Mouse (Mus musculus): ENCODE results near the gene Sdc3. TPM values are rescaled to one million over a fixed set of nuclear protein-coding genes. Genes with fewer than 3 reads are reported as not detected.

Sdc3 gene
- polyA plus RNA-seq, 1 experiment from 2014 or later: 10.8 TPM

- H3K27ac ChIP-seq (ENCODE audit: low read depth, low read length): no peak overlapping the region
- H3K4me1 ChIP-seq (replicated peaks; ENCODE audit: control insufficient read depth, insufficient read depth, low read length): no peaks in the 10 kb centered on the region
- H3K9me3 ChIP-seq (ENCODE audit: control insufficient read depth): no peaks in the 10 kb centered on the region
- no peak for ATAC-seq
- H3K36me3 ChIP-seq (ENCODE audit: control insufficient read depth, insufficient read depth): peaks cover 84% of the 10 kb centered on the region
- no peak overlapping the region for H3K4me2 ChIP-seq (replicated peaks; ENCODE audit: low read depth)
- H3K9ac ChIP-seq (ENCODE audit: low read depth, low read length): no peak overlapping the region
- no peaks in the 10 kb centered on the region for H3K27me3 ChIP-seq (replicated peaks; ENCODE audit: control insufficient read depth, insufficient read depth, low read length)
- 60% methylated on average over 5 of the region's 5 CpGs for WGBS
- no peak for TF ChIP-seq CTCF (IDR thresholded peaks at IDR 0.05; ENCODE audit: low read depth)
- H3K4me3 ChIP-seq (ENCODE audit: low read depth, low read length): no peak overlapping the region
Observed at GRCm38 (mm10) chr4:130753755-130754154, 38.6 kb upstream of the Sdc3 start.

- WGBS: 65% methylated on average over 2 of the region's 2 CpGs
- peaks cover 83% of the 10 kb centered on the region for H3K36me3 ChIP-seq (ENCODE audit: control insufficient read depth, insufficient read depth)
Observed at GRCm38 (mm10) chr4:130754776-130755175, 37.6 kb upstream of the Sdc3 start.

DNA sequence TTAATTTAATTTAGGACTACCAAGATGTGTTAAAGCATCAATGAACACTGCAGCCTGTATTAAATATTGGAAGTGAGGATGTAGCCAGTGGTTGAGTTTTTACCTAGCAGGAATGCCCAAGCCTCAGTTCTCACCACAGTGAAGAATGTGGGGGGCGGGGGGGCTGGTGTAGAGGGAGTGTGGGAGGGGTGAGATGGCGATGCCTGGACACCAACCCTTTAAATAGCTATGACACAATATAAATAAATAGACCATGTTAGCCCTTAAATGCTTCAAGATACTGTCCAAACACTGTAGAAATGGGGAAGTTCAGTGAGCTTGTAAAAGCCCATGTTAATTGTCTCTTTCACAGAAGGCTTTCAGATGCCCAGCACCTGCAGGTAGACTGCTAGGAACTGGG is 32.5 kb upstream of the Sdc3 start:
- Histone ChIP-seq H3K27ac (ENCODE audit: low read depth, low read length) (no peak overlapping the region), H3K9ac (ENCODE audit: low read depth, low read length) (no peak overlapping the region), H3K4me3 (ENCODE audit: low read depth, low read length) (no peak overlapping the region), H3K4me1 (replicated peaks; ENCODE audit: control insufficient read depth, insufficient read depth, low read length) (no peaks in the 10 kb centered on the region), H3K4me2 (replicated peaks; ENCODE audit: low read depth) (no peak overlapping the region), H3K27me3 (replicated peaks; ENCODE audit: control insufficient read depth, insufficient read depth, low read length) (no peaks in the 10 kb centered on the region), H3K9me3 (ENCODE audit: control insufficient read depth) (no peaks in the 10 kb centered on the region), H3K36me3 (ENCODE audit: control insufficient read depth, insufficient read depth) (peaks cover 59% of the 10 kb centered on the region)
- 74% methylated on average over 2 of the region's 2 CpGs for WGBS
- no peak for TF ChIP-seq CTCF (IDR thresholded peaks at IDR 0.05; ENCODE audit: low read depth)
- ATAC-seq: no peak

More at GRCm38 (mm10) chr4:130754776-130755175, 37.6 kb upstream of the Sdc3 start:
- no peak for TF ChIP-seq CTCF (IDR thresholded peaks at IDR 0.05; ENCODE audit: low read depth)
- Histone ChIP-seq H3K4me3 (ENCODE audit: low read depth, low read length) (no peak overlapping the region), H3K27ac (ENCODE audit: low read depth, low read length) (no peak overlapping the region), H3K9me3 (ENCODE audit: control insufficient read depth) (no peaks in the 10 kb centered on the region), H3K4me2 (replicated peaks; ENCODE audit: low read depth) (no peak overlapping the region), H3K9ac (ENCODE audit: low read depth, low read length) (no peak overlapping the region), H3K27me3 (replicated peaks; ENCODE audit: control insufficient read depth, insufficient read depth, low read length) (no peaks in the 10 kb centered on the region), H3K4me1 (replicated peaks; ENCODE audit: control insufficient read depth, insufficient read depth, low read length) (no peaks in the 10 kb centered on the region)
- ATAC-seq: no peak

GRCm38 (mm10) chr4:130761809-130762208 is 30.5 kb upstream of the Sdc3 start:
- no peak for ATAC-seq
- H3K9ac ChIP-seq (ENCODE audit: low read depth, low read length): no peak overlapping the region
- H3K27ac ChIP-seq (ENCODE audit: low read depth, low read length): no peak overlapping the region
- H3K4me1 ChIP-seq (replicated peaks; ENCODE audit: control insufficient read depth, insufficient read depth, low read length): no peaks in the 10 kb centered on the region
- H3K4me2 ChIP-seq (replicated peaks; ENCODE audit: low read depth): no peak overlapping the region
- peaks cover 62% of the 10 kb centered on the region for H3K36me3 ChIP-seq (ENCODE audit: control insufficient read depth, insufficient read depth)
- H3K4me3 ChIP-seq (ENCODE audit: low read depth, low read length): no peak overlapping the region
- 62% methylated on average over 5 of the region's 5 CpGs for WGBS
- no peaks in the 10 kb centered on the region for H3K9me3 ChIP-seq (ENCODE audit: control insufficient read depth)
- no peak for TF ChIP-seq CTCF (IDR thresholded peaks at IDR 0.05; ENCODE audit: low read depth)
- no peaks in the 10 kb centered on the region for H3K27me3 ChIP-seq (replicated peaks; ENCODE audit: control insufficient read depth, insufficient read depth, low read length)

DNA sequence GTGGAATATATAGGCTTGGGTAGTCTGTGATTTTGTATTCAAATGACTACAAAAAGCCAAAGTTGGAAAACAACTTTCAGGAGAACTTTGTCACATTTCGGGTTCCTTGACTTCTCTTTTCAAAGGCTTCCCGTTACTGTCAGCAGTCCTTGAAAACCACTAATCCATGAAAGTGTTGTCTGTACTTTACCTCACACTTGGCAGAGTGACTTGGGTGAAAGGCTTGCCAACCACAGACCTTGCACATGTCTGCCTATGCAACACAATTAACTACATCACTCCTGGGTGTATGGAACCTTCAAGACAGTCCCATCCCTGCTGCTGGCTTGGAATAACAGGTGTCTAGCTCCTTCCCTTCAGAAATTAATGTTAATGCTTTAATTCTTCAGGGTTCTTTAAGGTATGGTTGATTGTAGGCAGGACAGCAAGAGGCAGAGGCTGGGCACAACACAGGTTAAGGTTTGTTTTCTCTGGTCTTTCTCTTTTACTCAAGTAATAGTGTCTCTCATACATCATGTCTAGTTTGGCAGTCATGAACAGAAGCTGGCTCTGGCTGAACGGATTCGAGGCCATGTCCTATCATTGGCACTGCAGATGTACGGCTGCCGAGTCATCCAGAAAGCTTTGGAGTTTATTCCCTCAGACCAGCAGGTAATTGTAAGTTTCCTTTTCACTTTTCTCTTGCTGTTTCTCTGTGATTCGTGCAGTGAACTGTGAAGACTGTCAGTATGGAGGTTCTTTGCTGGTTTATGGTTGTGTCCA is 26.8 kb upstream of the Sdc3 start:
- Histone ChIP-seq H3K4me2 (replicated peaks; ENCODE audit: low read depth) (no peak overlapping the region), H3K36me3 (ENCODE audit: control insufficient read depth, insufficient read depth) (peaks cover 69% of the 10 kb centered on the region), H3K27ac (ENCODE audit: low read depth, low read length) (no peak overlapping the region), H3K9ac (ENCODE audit: low read depth, low read length) (no peak overlapping the region), H3K9me3 (ENCODE audit: control insufficient read depth) (no peaks in the 10 kb centered on the region), H3K4me3 (ENCODE audit: low read depth, low read length) (no peak overlapping the region), H3K4me1 (replicated peaks; ENCODE audit: control insufficient read depth, insufficient read depth, low read length) (no peaks in the 10 kb centered on the region), H3K27me3 (replicated peaks; ENCODE audit: control insufficient read depth, insufficient read depth, low read length) (no peaks in the 10 kb centered on the region)
- WGBS: 89% methylated on average over 7 of the region's 7 CpGs
- no peak for ATAC-seq
- TF ChIP-seq CTCF (IDR thresholded peaks at IDR 0.05; ENCODE audit: low read depth): no peak

DNA sequence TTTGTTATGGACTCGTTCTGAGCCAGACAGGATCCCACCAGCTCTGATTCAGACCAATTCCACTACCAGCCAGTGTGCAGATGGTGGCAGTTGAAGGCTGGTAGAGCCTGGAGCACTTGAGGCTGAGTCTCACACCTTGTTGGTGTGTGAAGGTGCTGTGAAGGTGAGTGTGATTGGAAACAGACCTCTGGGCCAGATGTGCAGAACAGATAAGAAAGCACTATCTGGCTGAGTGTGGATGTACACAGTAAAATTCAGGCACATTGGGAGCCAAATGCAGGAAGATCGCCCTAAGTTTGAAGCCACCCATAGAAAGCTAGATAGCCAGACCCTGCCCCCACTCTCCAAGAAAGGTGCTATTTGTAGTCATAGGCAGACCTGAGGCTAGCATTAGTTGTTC is 25.9 kb upstream of the Sdc3 start:
- Histone ChIP-seq H3K4me1 (replicated peaks; ENCODE audit: control insufficient read depth, insufficient read depth, low read length) (no peaks in the 10 kb centered on the region), H3K4me2 (replicated peaks; ENCODE audit: low read depth) (no peak overlapping the region), H3K36me3 (ENCODE audit: control insufficient read depth, insufficient read depth) (peaks cover 73% of the 10 kb centered on the region), H3K9ac (ENCODE audit: low read depth, low read length) (no peak overlapping the region), H3K27me3 (replicated peaks; ENCODE audit: control insufficient read depth, insufficient read depth, low read length) (no peaks in the 10 kb centered on the region), H3K9me3 (ENCODE audit: control insufficient read depth) (no peaks in the 10 kb centered on the region), H3K27ac (ENCODE audit: low read depth, low read length) (no peak overlapping the region), H3K4me3 (ENCODE audit: low read depth, low read length) (no peak overlapping the region)
- TF ChIP-seq CTCF (IDR thresholded peaks at IDR 0.05; ENCODE audit: low read depth): no peak
- ATAC-seq: no peak
- WGBS: 89% methylated on average over 1 of the region's 2 CpGs
